Mouse (Mus musculus) cerebellum, postnatal 10 days (tissue): ENCODE data around the gene Pirb.
"Not testable (repeated sequence)": the region's sequence is repeated elsewhere in the genome, so short reads cannot be mapped to it uniquely, and the experiment has no call there.

Experiments used
- DNase-seq, 2 experiments: peaks; one replicate each; pipeline ENCODE4 v3.0.0; 2021; ENCODE audit warnings: mixed read lengths in 2 of 2

Gene Pirb

GRCm38 (mm10) chr7:3720268-3720667 lies at the start of gene Pirb:
Pirb (minus strand) TSS chr7:3720391.
- DNase-seq: not testable (repeated sequence)

DNA sequence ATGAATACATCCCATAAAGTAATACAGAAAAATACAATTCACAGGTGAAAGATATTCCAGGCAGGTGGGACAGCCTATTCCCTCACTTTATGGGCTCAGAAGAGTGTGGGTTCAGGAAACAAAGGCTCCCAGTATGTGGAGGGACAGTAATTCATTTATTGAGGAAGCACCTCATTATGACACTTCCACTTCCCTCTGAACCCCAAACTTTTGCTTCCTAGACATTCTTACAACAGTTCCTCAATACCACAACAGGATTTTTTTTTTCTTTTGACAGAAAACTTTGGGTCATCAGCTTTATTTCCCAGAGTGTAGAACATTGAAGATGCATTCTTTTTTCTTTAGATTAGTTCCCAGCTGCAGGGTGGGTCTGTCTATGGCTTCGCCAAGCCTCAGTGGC lies 12.5 kb upstream of the Pirb start:
- not testable (repeated sequence) for DNase-seq

GRCm38 (mm10) chr7:3725459-3725858 lies 5.3 kb upstream of the Pirb start:
- DNase-seq: not testable (repeated sequence)

DNA sequence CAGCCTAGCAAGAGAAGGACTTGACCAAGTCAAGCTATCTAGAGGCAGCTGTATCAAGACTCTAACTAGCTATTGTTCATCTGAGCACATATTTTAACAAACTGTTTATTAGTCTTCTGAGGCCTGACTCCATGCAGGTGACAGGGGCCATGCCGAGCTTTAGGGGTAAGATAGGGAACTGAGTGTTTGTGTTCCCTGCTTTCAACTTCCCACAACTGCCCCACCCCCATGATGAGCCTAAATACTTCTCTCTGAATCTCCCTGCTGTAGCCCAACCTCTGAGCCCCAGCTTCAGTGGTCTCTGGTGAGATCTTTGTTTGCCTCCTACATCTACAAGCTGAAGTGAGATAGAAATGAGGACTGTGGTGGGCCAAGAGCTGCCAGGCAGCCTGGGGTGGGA lies 4.9 kb downstream of the Pirb start:
- peak in 1 of 2 experiments; percentile 0 for DNase-seq

DNA sequence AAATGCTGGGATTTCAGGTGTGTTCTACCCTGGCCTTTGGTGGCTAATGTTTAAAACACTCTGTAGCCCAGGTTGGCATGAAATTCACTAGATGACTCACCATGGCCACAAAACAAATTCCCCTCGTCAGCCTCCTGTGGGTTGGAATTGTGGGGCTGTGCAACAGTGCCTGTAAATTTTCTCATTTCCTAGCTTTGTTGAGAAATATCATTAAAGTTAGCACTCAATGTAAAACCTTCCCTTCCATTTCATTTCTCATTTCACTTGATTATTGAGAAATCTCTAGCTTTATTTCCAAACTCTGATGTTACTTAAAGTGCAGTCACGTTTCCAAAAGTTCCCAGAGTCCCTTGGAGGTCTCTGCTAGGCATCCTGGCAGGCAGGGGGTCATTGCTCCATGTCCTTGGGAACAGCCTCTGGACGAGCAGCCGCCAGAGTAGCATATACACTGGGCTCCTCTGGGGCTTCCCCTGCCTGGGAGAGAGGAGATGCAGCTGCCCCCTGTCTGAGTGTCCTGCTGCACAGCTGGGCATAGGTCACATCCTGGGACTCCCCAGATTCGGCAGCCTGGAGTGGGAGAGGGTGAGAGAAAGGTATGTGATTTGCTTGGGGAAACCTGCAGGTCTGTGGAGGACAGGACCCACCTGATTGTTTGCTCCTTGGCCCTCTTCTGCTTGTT lies 7.8 kb downstream of the Pirb start:
- DNase-seq: no peak

- DNase-seq: no peak
Measured at GRCm38 (mm10) chr7:3709000-3709399, 11.2 kb downstream of the Pirb start.

- DNase-seq: not testable (repeated sequence)
Measured at GRCm38 (mm10) chr7:3708447-3708980, 11.7 kb downstream of the Pirb start.

- DNase-seq: no peak
Measured at GRCm38 (mm10) chr7:3707568-3708413, 12.4 kb downstream of the Pirb start.

GRCm38 (mm10) chr7:3707027-3707426 lies 13.2 kb downstream of the Pirb start:
- no peak for DNase-seq

DNA sequence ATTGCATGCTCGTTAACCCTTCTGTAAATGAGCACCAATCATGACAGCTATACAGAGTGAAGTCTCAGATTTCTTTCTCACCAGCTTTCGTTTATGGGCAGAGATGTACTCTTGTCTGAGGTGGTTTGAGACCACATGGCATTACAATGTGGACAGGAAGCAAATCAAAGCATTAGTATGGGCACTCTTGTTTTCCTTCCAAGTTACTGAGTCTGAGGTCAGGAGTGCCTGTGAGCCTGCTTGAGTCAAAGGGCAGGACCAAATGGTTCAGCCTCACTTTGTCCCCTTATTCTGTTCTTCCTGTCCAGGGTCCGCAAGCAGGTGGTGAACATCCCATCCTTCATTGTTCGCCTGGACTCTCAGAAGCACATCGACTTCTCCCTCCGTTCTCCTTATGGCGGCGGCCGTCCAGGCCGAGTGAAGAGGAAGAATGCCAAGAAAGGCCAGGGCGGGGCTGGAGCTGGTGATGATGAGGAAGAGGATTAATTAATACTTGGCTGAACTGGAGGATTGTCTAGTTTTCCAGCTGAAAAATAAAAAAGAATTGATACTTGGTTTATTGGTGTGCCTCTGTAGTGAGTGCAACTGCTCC lies 13.8 kb downstream of the Pirb start:
- peak in 1 of 2 experiments; percentile 25 for DNase-seq

DNA sequence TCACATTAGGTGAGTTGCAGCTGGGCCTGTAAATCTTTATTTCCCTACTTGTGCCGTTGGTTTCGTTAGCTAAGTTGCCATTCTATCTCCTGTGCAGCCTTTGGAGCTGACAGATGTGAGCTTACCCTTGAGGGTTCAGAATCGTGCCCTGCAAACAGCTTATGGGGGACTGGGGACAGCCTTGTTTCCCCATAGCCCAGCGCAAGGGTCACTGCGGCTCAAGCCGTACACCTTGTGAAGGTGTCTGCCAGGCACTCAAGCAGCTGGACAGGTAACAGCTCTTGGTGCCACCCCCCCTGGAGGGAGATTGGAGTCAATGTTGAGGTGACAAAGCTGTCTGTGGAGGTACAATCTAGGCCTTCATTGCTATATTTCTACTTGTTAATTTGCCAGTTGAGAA lies 14.3 kb downstream of the Pirb start:
- DNase-seq: peak in 1 of 2 experiments; percentile 19

- peak in 1 of 2 experiments; percentile 13 for DNase-seq
Measured at GRCm38 (mm10) chr7:3705461-3705860, 14.7 kb downstream of the Pirb start.

GRCm38 (mm10) chr7:3704475-3704874 lies 15.7 kb downstream of the Pirb start:
- DNase-seq: no peak

- peak; percentile 98 for DNase-seq
Measured at GRCm38 (mm10) chr7:3703879-3704441, 16.2 kb downstream of the Pirb start, which contains the start of gene Rps9. Rps9 (plus strand) TSS chr7:3703993.

DNA sequence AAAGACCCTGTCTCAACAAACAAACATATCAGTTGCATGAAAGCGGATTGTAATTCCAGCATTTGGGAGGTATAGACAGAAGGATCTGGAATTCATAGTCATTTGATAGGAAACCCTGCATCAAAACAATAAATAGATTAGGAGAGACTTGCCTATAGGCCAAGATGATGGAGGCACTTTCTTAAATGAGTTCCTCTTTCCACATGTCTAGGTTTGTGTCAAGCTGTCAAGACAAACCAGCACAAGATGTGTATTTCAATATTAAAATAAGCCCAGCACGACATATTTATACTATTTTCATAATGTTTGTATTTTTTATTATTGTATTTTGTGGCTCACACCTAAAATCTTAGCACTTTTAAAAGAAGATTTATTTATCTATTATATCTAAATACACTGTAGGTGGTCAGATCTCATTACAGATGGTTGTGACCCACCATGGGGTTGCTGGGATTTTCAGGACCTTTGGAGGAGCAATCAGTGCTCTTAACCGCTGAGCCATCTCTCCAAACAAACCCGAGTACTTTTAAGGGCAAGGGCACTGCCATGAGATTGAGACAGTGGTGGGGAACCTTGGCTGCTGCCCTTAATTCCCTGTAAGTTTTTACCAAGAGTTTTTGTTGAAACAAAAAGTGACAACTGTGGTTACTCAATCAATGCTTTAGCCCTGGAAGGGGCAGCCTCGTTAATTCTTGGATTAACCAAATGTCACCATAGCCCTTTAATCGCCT lies 16.9 kb downstream of the Pirb start:
- no peak for DNase-seq

- DNase-seq: no peak
Measured at GRCm38 (mm10) chr7:3698471-3698870, 21.7 kb downstream of the Pirb start.

- DNase-seq: peak; percentile 55 to 61
Measured at GRCm38 (mm10) chr7:3694949-3695305, 25.3 kb downstream of the Pirb start.

DNA sequence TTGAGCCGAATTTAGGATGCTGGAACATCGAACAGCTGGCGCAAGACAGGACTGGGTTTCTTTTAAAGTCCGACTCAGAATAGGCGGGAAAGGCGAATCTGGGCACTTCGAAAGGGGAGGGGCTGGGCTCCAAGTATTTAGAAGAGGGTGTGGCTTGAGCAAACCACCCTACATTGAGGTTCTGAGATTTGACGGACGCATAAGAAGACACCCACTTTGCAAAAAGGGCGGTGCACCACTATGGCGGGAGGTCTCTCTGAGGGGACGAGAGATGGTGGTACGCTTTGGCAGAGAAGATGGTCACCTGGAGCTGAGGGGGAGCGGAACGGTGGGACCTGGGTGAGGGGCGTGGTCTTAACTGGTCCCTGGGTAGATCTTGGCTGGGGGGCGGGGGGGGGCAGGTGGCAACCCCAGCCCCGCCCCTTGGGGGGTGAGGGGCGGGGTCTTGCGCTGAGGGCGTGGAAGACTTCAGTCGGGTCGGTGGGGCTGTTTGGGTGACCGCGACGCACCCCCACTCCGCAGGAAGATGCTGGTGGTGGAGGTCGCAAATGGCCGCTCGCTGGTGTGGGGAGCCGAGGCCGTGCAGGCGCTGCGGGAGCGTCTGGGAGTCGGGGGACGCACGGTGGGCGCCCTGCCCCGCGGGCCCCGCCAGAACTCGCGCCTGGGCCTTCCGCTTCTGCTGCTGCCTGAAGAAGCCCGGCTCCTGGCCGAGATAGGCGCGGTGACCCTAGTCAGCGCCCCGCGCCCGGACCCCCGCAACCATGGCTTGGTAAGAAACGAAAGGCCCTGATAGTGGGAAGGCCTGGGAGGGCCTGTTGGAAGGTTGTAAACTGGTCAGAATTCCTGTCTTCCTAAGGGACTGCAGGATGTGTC lies 25.9 kb downstream of the Pirb start:
- DNase-seq: peak; percentile 74

GRCm38 (mm10) chr7:3693809-3694075 lies 26.4 kb downstream of the Pirb start:
- no peak for DNase-seq

GRCm38 (mm10) chr7:3692987-3693808 lies 27.0 kb downstream of the Pirb start, which contains the start of gene Mboat7:
Mboat7 (minus strand) TSS chr7:3693523.
- peak; percentile 97 to 98 for DNase-seq
